Mouse (Mus musculus) small intestine, adult 2 months (tissue): ENCODE measurements around the gene Axin2. TPM values are rescaled to one million over a fixed set of nuclear protein-coding genes. Genes with fewer than 3 reads are reported as not detected.

Experiments
- H3K27ac ChIP-seq: fragments of 200-500 bp; 2 replicates; pipeline ENCODE4 v1.5.1; 2012; ENCODE audit warnings: low read depth, low read length, control low read depth, inconsistent platforms; ENCODE audit not compliant: insufficient read depth
- H3K27me3 ChIP-seq: fragments of 200-500 bp; 2 replicates; pipeline ENCODE4 v1.6.1; 2012; ENCODE audit warnings: mild to moderate bottlenecking, moderate library complexity, low read length, inconsistent platforms; ENCODE audit not compliant: control insufficient read depth, insufficient read depth
- H3K36me3 ChIP-seq: fragments of 200-500 bp; 2 replicates; pipeline ENCODE4 v1.6.1; 2012; ENCODE audit warnings: mild to moderate bottlenecking, low read length, control low read depth, inconsistent platforms; ENCODE audit not compliant: control insufficient read depth, insufficient read depth
- H3K4me1 ChIP-seq: fragments of 200-500 bp; 2 replicates; pipeline ENCODE4 v1.6.1; 2012; ENCODE audit warnings: low read length, inconsistent platforms, mixed read lengths; ENCODE audit not compliant: control insufficient read depth, insufficient read depth, insufficient read length
- H3K4me3 ChIP-seq: fragments of 200-500 bp; 2 replicates; pipeline ENCODE4 v1.5.1; 2012; ENCODE audit warnings: low read depth, mild to moderate bottlenecking, control low read depth, inconsistent platforms, low read length, moderate library complexity
- CTCF ChIP-seq: fragments of 200-500 bp; IDR thresholded peaks from 2 replicates; pipeline ENCODE4 v1.5.1; 2012; ENCODE audit warnings: low read depth, mild to moderate bottlenecking, control low read depth, inconsistent platforms, low read length, moderate library complexity, mixed read lengths; ENCODE audit not compliant: insufficient replicate concordance, insufficient read length; ENCODE audit errors: extremely low read depth
- POLR2A ChIP-seq: fragments of 200-500 bp; IDR thresholded peaks from 2 replicates; pipeline ENCODE4 v1.6.1; 2012; ENCODE audit warnings: low read depth, mild to moderate bottlenecking, control low read depth, inconsistent platforms, low read length, moderate library complexity
- WGBS: fragments of 180-500 bp; shearing (Covaris S2); methylation state at CpG from one replicate; pipeline ENCODE4 v1.1.7; 2018; 5-methylcytosine and 5-hydroxymethylcytosine counted together
- polyA plus RNA-seq: library from polyadenylated mRNA; depleted of rRNA; stranded (reverse); fragments of >200 nt; gene quantifications from 2 replicates; pipeline ENCODE4 v1.2.3, GENCODE M21; 2012

Gene Axin2
- polyA plus RNA-seq, 1 experiment: 48.5 TPM

DNA sequence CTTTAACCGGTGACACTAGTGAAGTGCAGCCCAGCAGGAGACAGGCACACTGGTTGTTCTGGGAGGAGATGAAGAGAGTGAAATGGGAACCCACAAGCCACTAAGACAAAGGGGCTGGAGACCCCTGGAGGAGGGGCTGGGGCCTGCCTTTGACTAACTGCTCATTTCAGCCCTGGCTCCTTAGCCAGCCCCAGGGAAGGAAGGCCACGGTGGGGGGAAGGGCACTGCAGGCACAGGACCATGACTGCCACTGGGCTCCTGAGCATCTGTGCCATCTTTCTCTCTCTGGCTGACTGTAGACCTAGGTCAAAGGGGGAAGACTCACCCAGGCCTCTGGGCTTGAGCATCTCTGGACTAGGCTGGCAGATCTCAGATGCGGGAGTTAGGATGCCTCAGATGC is 10.5 kb downstream of the Axin2 start:
- Histone ChIP-seq H3K36me3 (peaks cover 48% of the 10 kb centered on the region), H3K4me1 (peaks cover 28% of the 10 kb centered on the region), H3K4me3 (no peak overlapping the region), H3K27ac (no peak overlapping the region), H3K27me3 (no peaks in the 10 kb centered on the region)
- TF ChIP-seq CTCF (no peak), POLR2A (no peak)
- WGBS: 25% methylated on average over 3 of the region's 3 CpGs

DNA sequence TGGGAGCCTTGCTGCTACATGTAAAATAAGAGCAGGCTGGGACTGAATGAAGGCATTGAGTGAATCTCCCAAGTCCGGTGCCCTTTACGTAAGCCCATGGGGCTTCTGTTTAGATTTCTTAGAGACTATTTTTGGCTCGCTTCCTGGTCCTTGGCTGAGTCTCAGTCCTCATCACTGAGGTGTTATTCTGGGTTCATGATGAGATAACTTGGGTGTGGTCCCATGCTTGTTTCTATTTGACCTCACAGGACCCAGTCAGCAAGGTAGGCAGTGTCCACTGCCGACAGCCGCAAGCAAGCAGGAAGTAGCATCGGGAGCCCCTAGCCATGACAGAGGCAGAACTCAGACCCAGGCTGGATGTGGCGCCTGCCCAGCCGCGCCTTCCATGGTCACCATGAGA is 13.7 kb downstream of the Axin2 start:
- Histone ChIP-seq H3K27ac (peak overlapping the region; percentile 26), H3K27me3 (no peaks in the 10 kb centered on the region), H3K4me3 (peak overlapping the region; percentile 25; the same call in 1 of the 2 replicates), H3K4me1 (peaks cover 23% of the 10 kb centered on the region), H3K36me3 (peaks cover 52% of the 10 kb centered on the region)
- WGBS: 19% methylated on average over 9 of the region's 9 CpGs
- no peak for TF ChIP-seq CTCF
- no peak for TF ChIP-seq POLR2A

GRCm38 (mm10) chr11:108935128-108935868 is 15.1 kb downstream of the Axin2 start:
- no peak for TF ChIP-seq POLR2A
- no peak for TF ChIP-seq CTCF
- H3K4me3 ChIP-seq: no peak overlapping the region
- 26% methylated on average over 18 of the region's 18 CpGs for WGBS
- H3K4me1 ChIP-seq: peaks cover 24% of the 10 kb centered on the region
- peaks cover 67% of the 10 kb centered on the region for H3K36me3 ChIP-seq
- no peaks in the 10 kb centered on the region for H3K27me3 ChIP-seq
- H3K27ac ChIP-seq: no peak overlapping the region

DNA sequence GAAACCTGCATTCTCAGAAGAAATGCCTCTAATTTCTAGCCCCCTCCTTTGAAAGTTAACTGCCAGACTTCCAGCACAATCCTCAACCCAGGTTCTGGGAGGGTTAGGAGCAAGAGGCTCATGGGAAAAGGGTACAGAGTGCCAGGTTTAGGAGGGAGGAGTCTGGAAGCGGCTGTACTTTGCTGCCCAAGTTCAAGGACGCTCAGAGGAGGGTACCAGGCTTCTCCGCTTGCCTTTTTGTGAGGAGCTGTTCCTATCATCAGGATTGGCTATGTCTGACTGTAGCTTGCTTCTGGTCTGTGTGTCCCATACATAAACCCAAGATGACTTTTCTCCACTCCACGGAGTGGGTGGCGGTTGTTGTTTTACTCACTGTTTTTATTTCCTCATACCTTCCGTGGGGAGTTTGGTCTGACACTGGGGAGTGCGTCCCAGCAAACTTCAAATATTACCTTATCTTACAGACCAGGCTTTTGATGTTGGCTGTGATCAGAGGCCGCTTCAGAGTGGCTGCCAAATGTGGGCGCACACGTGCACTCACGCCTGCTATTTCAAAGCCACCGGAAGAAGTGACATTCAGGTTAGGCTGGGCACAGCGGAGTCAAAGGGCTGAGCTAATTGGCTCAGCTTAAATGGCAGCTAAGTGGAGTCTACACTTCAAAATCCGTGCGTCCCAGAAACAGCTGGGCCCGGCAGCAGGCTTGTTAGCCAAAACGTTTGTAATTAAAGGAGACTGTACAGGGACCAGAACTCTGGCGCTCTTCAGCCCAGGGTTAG is 16.1 kb downstream of the Axin2 start:
- Histone ChIP-seq H3K27ac (peak overlapping the region; percentile 11; the same call in 1 of the 2 replicates), H3K27me3 (no peaks in the 10 kb centered on the region), H3K4me3 (no peak overlapping the region), H3K4me1 (peaks cover 24% of the 10 kb centered on the region), H3K36me3 (peaks cover 64% of the 10 kb centered on the region)
- 24% methylated on average over 18 of the region's 18 CpGs for WGBS
- no peak for TF ChIP-seq CTCF
- TF ChIP-seq POLR2A: no peak

DNA sequence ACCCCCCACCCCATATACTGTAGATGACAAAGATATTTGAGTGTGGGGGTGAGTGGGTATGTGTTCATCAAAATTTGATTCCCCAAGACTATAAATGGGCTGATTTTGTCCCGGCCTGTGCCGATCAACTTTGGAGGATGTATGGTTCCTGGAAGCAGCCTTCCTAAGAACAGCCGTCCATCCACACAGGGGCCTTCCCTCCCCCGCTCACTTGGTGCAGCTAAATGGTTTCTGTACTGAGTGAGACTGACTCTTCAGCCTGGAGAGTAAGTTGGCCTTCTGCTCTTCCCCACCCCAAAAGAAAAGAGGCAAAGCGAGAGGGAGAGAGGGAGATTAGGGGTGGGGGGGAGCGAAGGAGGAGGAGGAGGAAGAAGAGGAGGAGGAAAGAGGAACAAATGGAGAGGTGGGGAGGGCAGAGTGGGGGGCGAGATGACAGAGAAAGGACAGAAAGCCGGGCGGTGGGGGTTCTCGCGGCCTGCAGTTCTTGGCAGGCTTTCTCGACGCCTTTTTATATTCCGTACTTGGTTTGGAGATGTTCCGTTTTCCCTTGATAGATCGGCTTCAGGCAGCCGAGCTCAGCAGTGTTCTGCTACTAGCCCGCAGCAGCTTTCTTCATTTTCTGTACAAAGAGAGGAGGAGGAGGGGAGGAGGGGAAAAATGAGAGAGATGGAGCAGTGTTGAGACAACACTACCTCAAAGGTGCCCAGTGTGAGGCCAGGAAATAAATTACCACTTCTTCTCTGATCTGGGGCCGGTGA is 20.7 kb downstream of the Axin2 start:
- no peak for TF ChIP-seq CTCF
- no peak for TF ChIP-seq POLR2A
- WGBS: 72% methylated on average over 19 of the region's 19 CpGs
- Histone ChIP-seq H3K36me3 (peaks cover 74% of the 10 kb centered on the region), H3K4me3 (no peak overlapping the region), H3K4me1 (peaks cover 12% of the 10 kb centered on the region; the same call in 1 of the 2 replicates), H3K27me3 (no peaks in the 10 kb centered on the region), H3K27ac (no peak overlapping the region)

DNA sequence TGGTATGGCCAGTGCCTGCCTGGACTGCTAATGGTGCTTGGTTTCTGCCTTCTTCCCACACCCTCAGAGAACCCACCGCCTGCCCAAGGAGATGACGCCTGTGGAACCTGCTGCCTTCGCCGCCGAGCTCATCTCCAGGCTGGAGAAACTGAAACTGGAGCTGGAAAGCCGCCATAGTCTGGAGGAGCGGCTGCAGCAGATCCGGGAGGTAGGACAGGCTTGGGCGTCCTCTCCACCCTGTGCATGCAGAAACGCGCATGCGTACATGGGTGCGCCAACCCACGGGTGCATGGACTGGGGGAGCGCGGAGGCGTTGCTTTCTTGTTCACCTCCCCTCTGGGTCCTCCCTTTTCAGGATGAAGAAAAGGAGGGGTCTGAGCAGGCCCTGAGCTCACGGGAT is 21.7 kb downstream of the Axin2 start:
- peaks cover 5% of the 10 kb centered on the region; the same call in 1 of the 2 replicates for H3K4me1 ChIP-seq
- 71% methylated on average over 18 of the region's 18 CpGs for WGBS
- peaks cover 77% of the 10 kb centered on the region for H3K36me3 ChIP-seq
- no peaks in the 10 kb centered on the region for H3K27me3 ChIP-seq
- TF ChIP-seq CTCF (no peak), POLR2A (no peak)
- H3K27ac ChIP-seq: no peak overlapping the region
- H3K4me3 ChIP-seq: peak overlapping the region; percentile 14; the same call in 1 of the 2 replicates
